Mouse (Mus musculus) hindbrain, embryonic 12.5 days (tissue): Measurements from ENCODE around the gene Fgf22. TPM values are rescaled to one million over a fixed set of nuclear protein-coding genes. Genes with fewer than 3 reads are reported as not detected.

Experiments
- ATAC-seq: fragments of 200-750 bp; cut with Nextera tagmentation; 2 replicates; pipeline ENCODE4 v1.8.0; 2017; ENCODE audit warnings: moderate TSS enrichment; ENCODE audit not compliant: low FRiP score
- H3K27ac ChIP-seq: fragments of 300-500 bp; sonication (generic); 2 replicates; pipeline ENCODE4 v1.5.1; 2016; ENCODE audit warnings: mild to moderate bottlenecking
- H3K27me3 ChIP-seq: fragments of 300-500 bp; sonication (generic); 2 replicates; pipeline ENCODE4 v1.6.1; 2016; ENCODE audit warnings: mild to moderate bottlenecking
- H3K36me3 ChIP-seq: fragments of 300-500 bp; sonication (generic); 2 replicates; pipeline ENCODE4 v1.6.1; 2016; ENCODE audit warnings: mild to moderate bottlenecking
- H3K4me1 ChIP-seq: fragments of 300-500 bp; sonication (generic); 2 replicates; pipeline ENCODE4 v1.6.1; 2016
- H3K4me2 ChIP-seq: fragments of 300-500 bp; sonication (generic); replicated peaks from 2 replicates; pipeline ENCODE4 v1.6.1; 2016; ENCODE audit warnings: mild to moderate bottlenecking
- H3K4me3 ChIP-seq: fragments of 300-500 bp; sonication (generic); 2 replicates; pipeline ENCODE4 v1.5.1; 2016; ENCODE audit warnings: mild to moderate bottlenecking
- H3K9ac ChIP-seq: fragments of 300-500 bp; sonication (generic); 2 replicates; pipeline ENCODE4 v1.6.1; 2016; ENCODE audit warnings: mild to moderate bottlenecking, moderate library complexity
- H3K9me3 ChIP-seq: fragments of 300-500 bp; sonication (generic); replicated peaks from 2 replicates; pipeline ENCODE4 v1.6.1; 2016; ENCODE audit warnings: mild to moderate bottlenecking
- WGBS: fragments of 180-500 bp; shearing (Covaris S2); methylation state at CpG from one replicate; pipeline ENCODE4 v1.1.7; 2016; 5-methylcytosine and 5-hydroxymethylcytosine counted together
- polyA plus RNA-seq: library from polyadenylated mRNA; unstranded; fragments of >200 nt; fragmentation: Nextera tagmentation; extraction: Ambion mirVana; gene quantifications from 2 replicates; pipeline ENCODE4 v1.2.1, GENCODE M21; 2016

Gene Fgf22
- polyA plus RNA-seq, 1 experiment from 2014 or later = 0.72 TPM

GRCm38 (mm10) chr10:79773208-79773607 is 18.3 kb downstream of the Fgf22 start:
- H3K9me3 ChIP-seq = no peaks in the 10 kb centered on the region; the same call in 1 of the 2 replicates
- H3K9ac ChIP-seq = no peak overlapping the region
- WGBS = 88% methylated on average over 2 of the region's 2 CpGs
- peaks cover 28% of the 10 kb centered on the region for H3K27me3 ChIP-seq
- H3K27ac ChIP-seq = no peak overlapping the region
- no peak for ATAC-seq
- H3K36me3 ChIP-seq = no peaks in the 10 kb centered on the region
- no peak overlapping the region for H3K4me3 ChIP-seq
- H3K4me2 ChIP-seq = no peak overlapping the region
- peaks cover 15% of the 10 kb centered on the region for H3K4me1 ChIP-seq

GRCm38 (mm10) chr10:79774486-79775279 is 19.8 kb downstream of the Fgf22 start:
- no peaks in the 10 kb centered on the region for H3K36me3 ChIP-seq
- no peaks in the 10 kb centered on the region; the same call in 1 of the 2 replicates for H3K9me3 ChIP-seq
- H3K27ac ChIP-seq = no peak overlapping the region
- whole genome bisulfite sequencing = 68% methylated on average over 5 of the region's 5 CpGs
- no peak overlapping the region for H3K4me2 ChIP-seq
- ATAC-seq = no peak
- H3K9ac ChIP-seq = no peak overlapping the region
- H3K4me3 ChIP-seq = no peak overlapping the region
- peaks cover 14% of the 10 kb centered on the region for H3K4me1 ChIP-seq
- H3K27me3 ChIP-seq = peaks cover 43% of the 10 kb centered on the region

GRCm38 (mm10) chr10:79777103-79777531 is 22.2 kb downstream of the Fgf22 start, which contains the start of gene Fstl3:
Gene Fstl3 (plus strand): TSS chr10:79777272.
- whole genome bisulfite sequencing = 1% methylated on average over 39 of the region's 39 CpGs
- ATAC-seq = no peak
- H3K27me3 ChIP-seq = peaks cover 61% of the 10 kb centered on the region

GRCm38 (mm10) chr10:79778006-79778405 is 23.1 kb downstream of the Fgf22 start:
- WGBS = 9% methylated on average over 15 of the region's 15 CpGs
- Histone ChIP-seq H3K9ac (no peak overlapping the region), H3K4me3 (no peak overlapping the region), H3K36me3 (no peaks in the 10 kb centered on the region), H3K27me3 (peaks cover 68% of the 10 kb centered on the region), H3K4me1 (peaks cover 30% of the 10 kb centered on the region), H3K27ac (no peak overlapping the region), H3K9me3 (no peaks in the 10 kb centered on the region; the same call in 1 of the 2 replicates), H3K4me2 (peak overlapping the region; percentile 54)
- ATAC-seq = no peak; the same call in 1 of the 2 replicates

More at GRCm38 (mm10) chr10:79777103-79777531, 22.2 kb downstream of the Fgf22 start, which contains the start of gene Fstl3:
- Histone ChIP-seq H3K4me3 (peak within 1 kb of the TSS; percentile 29), H3K36me3 (no peaks in the 10 kb centered on the region), H3K9ac (peak within 1 kb of the TSS; percentile 58), H3K4me1 (peaks cover 30% of the 10 kb centered on the region), H3K9me3 (no peaks in the 10 kb centered on the region; the same call in 1 of the 2 replicates), H3K27ac (no peak within 1 kb of the TSS), H3K4me2 (peak within 1 kb of the TSS; percentile 54)

GRCm38 (mm10) chr10:79779193-79779592 is 24.3 kb downstream of the Fgf22 start:
- Histone ChIP-seq H3K4me3 (no peak overlapping the region), H3K4me2 (no peak overlapping the region), H3K9me3 (no peaks in the 10 kb centered on the region; the same call in 1 of the 2 replicates), H3K36me3 (no peaks in the 10 kb centered on the region), H3K9ac (no peak overlapping the region), H3K27me3 (peaks cover 71% of the 10 kb centered on the region), H3K4me1 (peaks cover 31% of the 10 kb centered on the region), H3K27ac (no peak overlapping the region)
- 23% methylated on average over 2 of the region's 2 CpGs for WGBS
- ATAC-seq = no peak

GRCm38 (mm10) chr10:79779784-79780663 is 25.1 kb downstream of the Fgf22 start:
- Histone ChIP-seq H3K4me3 (peak overlapping the region; percentile 36), H3K4me1 (peaks cover 34% of the 10 kb centered on the region), H3K9ac (peak overlapping the region; percentile 50; the same call in 1 of the 2 replicates), H3K4me2 (peak overlapping the region; percentile 67), H3K9me3 (no peaks in the 10 kb centered on the region; the same call in 1 of the 2 replicates), H3K36me3 (no peaks in the 10 kb centered on the region), H3K27me3 (peaks cover 80% of the 10 kb centered on the region), H3K27ac (no peak overlapping the region)
- ATAC-seq = peak; percentile 89
- whole genome bisulfite sequencing = 1% methylated on average over 52 of the region's 55 CpGs

GRCm38 (mm10) chr10:79780664-79781015 is 25.8 kb downstream of the Fgf22 start:
- no peaks in the 10 kb centered on the region for H3K9me3 ChIP-seq
- H3K9ac ChIP-seq = peak overlapping the region; percentile 50; the same call in 1 of the 2 replicates
- no peaks in the 10 kb centered on the region for H3K36me3 ChIP-seq
- ATAC-seq = 0 out of 2 replicates have a peak, but pooled peaks have one; percentile 5
- peaks cover 82% of the 10 kb centered on the region for H3K27me3 ChIP-seq
- under 1% methylated on average over 12 of the region's 13 CpGs for WGBS
- peak overlapping the region; percentile 36 for H3K4me3 ChIP-seq
- H3K27ac ChIP-seq = no peak overlapping the region
- peaks cover 34% of the 10 kb centered on the region for H3K4me1 ChIP-seq
- peak overlapping the region; percentile 67 for H3K4me2 ChIP-seq

GRCm38 (mm10) chr10:79781139-79781538 is 26.3 kb downstream of the Fgf22 start:
- Histone ChIP-seq H3K27ac (no peak overlapping the region), H3K4me3 (peak overlapping the region; percentile 36), H3K4me2 (peak overlapping the region; percentile 67), H3K36me3 (no peaks in the 10 kb centered on the region), H3K9me3 (no peaks in the 10 kb centered on the region), H3K9ac (no peak overlapping the region), H3K4me1 (peaks cover 34% of the 10 kb centered on the region), H3K27me3 (peaks cover 79% of the 10 kb centered on the region)
- ATAC-seq = no peak
- WGBS = 29% methylated on average over 21 of the region's 21 CpGs

- no peaks in the 10 kb centered on the region for H3K36me3 ChIP-seq
- no peak overlapping the region for H3K9ac ChIP-seq
- no peak overlapping the region for H3K4me2 ChIP-seq
- H3K4me3 ChIP-seq = no peak overlapping the region
- no peak overlapping the region for H3K27ac ChIP-seq
- ATAC-seq = no peak
- H3K27me3 ChIP-seq = peaks cover 71% of the 10 kb centered on the region
- H3K4me1 ChIP-seq = peaks cover 32% of the 10 kb centered on the region
- H3K9me3 ChIP-seq = no peaks in the 10 kb centered on the region
- 56% methylated on average over 5 of the region's 5 CpGs for WGBS
Observed at GRCm38 (mm10) chr10:79781956-79782355, 27.1 kb downstream of the Fgf22 start.

GRCm38 (mm10) chr10:79783050-79783449 is 28.2 kb downstream of the Fgf22 start:
- Histone ChIP-seq H3K27me3 (peaks cover 60% of the 10 kb centered on the region), H3K27ac (no peak overlapping the region), H3K4me3 (no peak overlapping the region), H3K9ac (no peak overlapping the region), H3K4me2 (no peak overlapping the region), H3K9me3 (no peaks in the 10 kb centered on the region), H3K36me3 (no peaks in the 10 kb centered on the region), H3K4me1 (peaks cover 21% of the 10 kb centered on the region)
- ATAC-seq = no peak
- 69% methylated on average over 7 of the region's 7 CpGs for WGBS

GRCm38 (mm10) chr10:79783920-79784800 is 29.3 kb downstream of the Fgf22 start:
- Histone ChIP-seq H3K27me3 (peaks cover 49% of the 10 kb centered on the region), H3K27ac (no peak overlapping the region), H3K9ac (no peak overlapping the region), H3K4me2 (no peak overlapping the region), H3K4me1 (peaks cover 20% of the 10 kb centered on the region), H3K36me3 (no peaks in the 10 kb centered on the region), H3K9me3 (no peaks in the 10 kb centered on the region), H3K4me3 (no peak overlapping the region)
- WGBS = 36% methylated on average over 27 of the region's 27 CpGs
- no peak for ATAC-seq
